Mouse (Mus musculus): Measurements from ENCODE around the gene Rps15. TPM values are rescaled to one million over a fixed set of nuclear protein-coding genes. Genes with fewer than 3 reads are reported as not detected.
A peak's percentile ranks its signal among the peaks of the same experiment; 100 is the strongest.

Rps15 gene
- polyA plus RNA-seq, 1 experiment = 2,641 TPM

- TF ChIP-seq EP300 (IDR thresholded peaks at IDR 0.05; ENCODE audit: insufficient read depth, low read depth, low read length) = no peak
- TF ChIP-seq CTCF (IDR thresholded peaks at IDR 0.05; ENCODE audit: low read depth, low read length) = no peak
- no peak for TF ChIP-seq POLR2A (IDR thresholded peaks at IDR 0.05; ENCODE audit: insufficient read depth, low read length)
- no peak within 1 kb of the TSS for H3K27ac ChIP-seq (ENCODE audit: insufficient read depth, low read length)
- H3K9me3 ChIP-seq (replicated peaks; ENCODE audit: control insufficient read depth, insufficient read depth, low read length, poor library complexity, severe bottlenecking) = no peaks in the 10 kb centered on the region
- H3K4me1 ChIP-seq (ENCODE audit: control insufficient read depth, insufficient read depth, low read length) = peaks cover 2% of the 10 kb centered on the region
- peak within 1 kb of the TSS; percentile 84 for H3K4me3 ChIP-seq (ENCODE audit: low read depth, low read length)
- no peaks in the 10 kb centered on the region for H3K27me3 ChIP-seq (ENCODE audit: control insufficient read depth, insufficient read depth, low read length, poor library complexity, severe bottlenecking)
- peak within 1 kb of the TSS; percentile 45 for H3K9ac ChIP-seq (ENCODE audit: low read depth, poor library complexity, severe bottlenecking)
- no peaks in the 10 kb centered on the region for H3K36me3 ChIP-seq (ENCODE audit: control insufficient read depth, insufficient read depth, low read length, poor library complexity, severe bottlenecking)
Measured at GRCm38 (mm10) chr10:80329273-80330081, 37.2 kb downstream of the Rps15 start, which contains the start of the genes Pcsk4 and Reep6. Gene Pcsk4, minus strand, starts transcription at chr10:80329498. Gene Reep6, plus strand, starts transcription at chr10:80329953.

GRCm38 (mm10) chr10:80330084-80330483 lies 37.8 kb downstream of the Rps15 start:
- no peaks in the 10 kb centered on the region for H3K36me3 ChIP-seq (ENCODE audit: control insufficient read depth, insufficient read depth, low read length, poor library complexity, severe bottlenecking)
- TF ChIP-seq EP300 (IDR thresholded peaks at IDR 0.05; ENCODE audit: insufficient read depth, low read depth, low read length) (no peak), POLR2A (IDR thresholded peaks at IDR 0.05; ENCODE audit: insufficient read depth, low read length) (peak; percentile 36)

GRCm38 (mm10) chr10:80330888-80331287 lies 38.6 kb downstream of the Rps15 start:
- Histone ChIP-seq H3K4me3 (ENCODE audit: low read depth, low read length) (peak overlapping the region; percentile 62; the same call in 1 of the 2 replicates), H3K9me3 (replicated peaks; ENCODE audit: control insufficient read depth, insufficient read depth, low read length, poor library complexity, severe bottlenecking) (no peaks in the 10 kb centered on the region), H3K4me1 (ENCODE audit: control insufficient read depth, insufficient read depth, low read length) (peaks cover 2% of the 10 kb centered on the region), H3K9ac (ENCODE audit: low read depth, poor library complexity, severe bottlenecking) (peak overlapping the region; percentile 45; the same call in 1 of the 2 replicates), H3K36me3 (ENCODE audit: control insufficient read depth, insufficient read depth, low read length, poor library complexity, severe bottlenecking) (no peaks in the 10 kb centered on the region), H3K27ac (ENCODE audit: insufficient read depth, low read length) (no peak overlapping the region), H3K27me3 (ENCODE audit: control insufficient read depth, insufficient read depth, low read length, poor library complexity, severe bottlenecking) (no peaks in the 10 kb centered on the region)
- TF ChIP-seq EP300 (IDR thresholded peaks at IDR 0.05; ENCODE audit: insufficient read depth, low read depth, low read length) = no peak
- TF ChIP-seq CTCF (IDR thresholded peaks at IDR 0.05; ENCODE audit: low read depth, low read length) = no peak
- no peak for TF ChIP-seq POLR2A (IDR thresholded peaks at IDR 0.05; ENCODE audit: insufficient read depth, low read length)

More at GRCm38 (mm10) chr10:80330084-80330483, 37.8 kb downstream of the Rps15 start:
- H3K9ac ChIP-seq (ENCODE audit: low read depth, poor library complexity, severe bottlenecking) = peak overlapping the region; percentile 45
- H3K4me3 ChIP-seq (ENCODE audit: low read depth, low read length) = peak overlapping the region; percentile 62
- no peak overlapping the region for H3K27ac ChIP-seq (ENCODE audit: insufficient read depth, low read length)
- H3K27me3 ChIP-seq (ENCODE audit: control insufficient read depth, insufficient read depth, low read length, poor library complexity, severe bottlenecking) = no peaks in the 10 kb centered on the region
- no peaks in the 10 kb centered on the region for H3K9me3 ChIP-seq (replicated peaks; ENCODE audit: control insufficient read depth, insufficient read depth, low read length, poor library complexity, severe bottlenecking)
- H3K4me1 ChIP-seq (ENCODE audit: control insufficient read depth, insufficient read depth, low read length) = peaks cover 2% of the 10 kb centered on the region

- H3K27ac ChIP-seq (ENCODE audit: insufficient read depth, low read length) = no peak overlapping the region
- no peak overlapping the region for H3K4me3 ChIP-seq (ENCODE audit: low read depth, low read length)
- H3K4me1 ChIP-seq (ENCODE audit: control insufficient read depth, insufficient read depth, low read length) = peaks cover 2% of the 10 kb centered on the region
- no peaks in the 10 kb centered on the region for H3K27me3 ChIP-seq (ENCODE audit: control insufficient read depth, insufficient read depth, low read length, poor library complexity, severe bottlenecking)
- no peak for TF ChIP-seq EP300 (IDR thresholded peaks at IDR 0.05; ENCODE audit: insufficient read depth, low read depth, low read length)
- TF ChIP-seq POLR2A (IDR thresholded peaks at IDR 0.05; ENCODE audit: insufficient read depth, low read length) = no peak
- no peak for TF ChIP-seq CTCF (IDR thresholded peaks at IDR 0.05; ENCODE audit: low read depth, low read length)
- H3K9ac ChIP-seq (ENCODE audit: low read depth, poor library complexity, severe bottlenecking) = no peak overlapping the region
- H3K36me3 ChIP-seq (ENCODE audit: control insufficient read depth, insufficient read depth, low read length, poor library complexity, severe bottlenecking) = no peaks in the 10 kb centered on the region
- no peaks in the 10 kb centered on the region for H3K9me3 ChIP-seq (replicated peaks; ENCODE audit: control insufficient read depth, insufficient read depth, low read length, poor library complexity, severe bottlenecking)
Measured at GRCm38 (mm10) chr10:80331636-80332524, 39.6 kb downstream of the Rps15 start.

GRCm38 (mm10) chr10:80332525-80332989 lies 40.3 kb downstream of the Rps15 start:
- Histone ChIP-seq H3K9me3 (replicated peaks; ENCODE audit: control insufficient read depth, insufficient read depth, low read length, poor library complexity, severe bottlenecking) (no peaks in the 10 kb centered on the region), H3K4me3 (ENCODE audit: low read depth, low read length) (no peak overlapping the region), H3K27ac (ENCODE audit: insufficient read depth, low read length) (no peak overlapping the region), H3K27me3 (ENCODE audit: control insufficient read depth, insufficient read depth, low read length, poor library complexity, severe bottlenecking) (no peaks in the 10 kb centered on the region), H3K36me3 (ENCODE audit: control insufficient read depth, insufficient read depth, low read length, poor library complexity, severe bottlenecking) (no peaks in the 10 kb centered on the region), H3K9ac (ENCODE audit: low read depth, poor library complexity, severe bottlenecking) (no peak overlapping the region), H3K4me1 (ENCODE audit: control insufficient read depth, insufficient read depth, low read length) (peaks cover 2% of the 10 kb centered on the region)
- TF ChIP-seq CTCF (IDR thresholded peaks at IDR 0.05; ENCODE audit: low read depth, low read length) (no peak), EP300 (IDR thresholded peaks at IDR 0.05; ENCODE audit: insufficient read depth, low read depth, low read length) (no peak), POLR2A (IDR thresholded peaks at IDR 0.05; ENCODE audit: insufficient read depth, low read length) (no peak)
